Mouse (Mus musculus) small intestine, adult 2 months (tissue): Measurements from ENCODE around the gene Rbm33.

Experiments used
- CTCF ChIP-seq: fragments of 200-500 bp; IDR thresholded peaks from 2 replicates; pipeline ENCODE4 v1.5.1; 2012; ENCODE audit warnings: low read depth, mild to moderate bottlenecking, control low read depth, inconsistent platforms, low read length, moderate library complexity, mixed read lengths; ENCODE audit not compliant: insufficient replicate concordance, insufficient read length; ENCODE audit errors: extremely low read depth
- POLR2A ChIP-seq: fragments of 200-500 bp; IDR thresholded peaks from 2 replicates; pipeline ENCODE4 v1.6.1; 2012; ENCODE audit warnings: low read depth, mild to moderate bottlenecking, control low read depth, inconsistent platforms, low read length, moderate library complexity

DNA sequence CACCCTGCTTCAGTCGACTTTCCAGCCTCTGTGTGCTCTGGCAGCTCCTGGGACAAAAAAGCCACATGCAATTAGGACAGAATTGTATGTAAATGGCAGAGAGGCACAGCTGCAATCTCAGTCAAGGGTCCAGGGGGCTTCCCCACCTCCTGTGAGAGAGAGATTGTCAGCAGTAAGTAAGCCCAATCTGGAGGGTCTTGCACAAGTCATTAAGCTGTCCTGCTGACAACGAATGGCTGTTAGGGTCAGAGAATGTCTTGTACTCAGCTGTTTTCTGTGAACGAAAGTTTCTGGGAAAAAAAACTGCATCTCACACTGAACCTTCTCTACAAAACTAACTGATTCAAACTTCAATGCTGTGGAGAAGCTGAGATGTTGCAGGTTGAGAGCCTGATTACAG is 24.6 kb upstream of the Rbm33 start:
- TF ChIP-seq CTCF (no peak), POLR2A (no peak)
